Mouse (Mus musculus) heart, embryonic 12.5 days (tissue): ENCODE data around the gene Prap1. TPM values are rescaled to one million over a fixed set of nuclear protein-coding genes. Genes with fewer than 3 reads are reported as not detected.

Experiments
- ATAC-seq: fragments of 200-750 bp; cut with Nextera tagmentation; 2 replicates; pipeline ENCODE4 v1.8.0; 2017; ENCODE audit warnings: moderate TSS enrichment, moderate library complexity; ENCODE audit not compliant: insufficient number of reproducible peaks, low FRiP score
- H3K27ac ChIP-seq: fragments of 300-500 bp; sonication (generic); 2 replicates; pipeline ENCODE4 v1.5.1; 2016; ENCODE audit warnings: mild to moderate bottlenecking, moderate library complexity; ENCODE audit not compliant: poor library complexity, severe bottlenecking
- H3K27me3 ChIP-seq: fragments of 300-500 bp; sonication (generic); replicated peaks from 2 replicates; pipeline ENCODE4 v1.6.1; 2016; ENCODE audit warnings: mild to moderate bottlenecking, moderate library complexity
- H3K36me3 ChIP-seq: fragments of 300-500 bp; sonication (generic); 2 replicates; pipeline ENCODE4 v1.6.1; 2016; ENCODE audit warnings: mild to moderate bottlenecking, moderate library complexity
- H3K4me1 ChIP-seq: fragments of 300-500 bp; sonication (generic); replicated peaks from 2 replicates; pipeline ENCODE4 v1.6.1; 2016; ENCODE audit warnings: mild to moderate bottlenecking
- H3K4me2 ChIP-seq: fragments of 300-500 bp; sonication (generic); 2 replicates; pipeline ENCODE4 v1.6.1; 2016; ENCODE audit warnings: mild to moderate bottlenecking, moderate library complexity
- H3K4me3 ChIP-seq: fragments of 300-500 bp; sonication (generic); 2 replicates; pipeline ENCODE4 v1.5.1; 2016; ENCODE audit warnings: mild to moderate bottlenecking
- H3K9ac ChIP-seq: fragments of 300-500 bp; sonication (generic); 2 replicates; pipeline ENCODE4 v1.6.1; 2016; ENCODE audit warnings: mild to moderate bottlenecking, moderate library complexity
- H3K9me3 ChIP-seq: fragments of 300-500 bp; sonication (generic); replicated peaks from 2 replicates; pipeline ENCODE4 v1.6.1; 2016; ENCODE audit warnings: mild to moderate bottlenecking, moderate library complexity
- WGBS: fragments of 180-500 bp; shearing (Covaris S2); methylation state at CpG from one replicate; pipeline ENCODE4 v1.1.7; 2016; 5-methylcytosine and 5-hydroxymethylcytosine counted together
- polyA plus RNA-seq: library from polyadenylated mRNA; unstranded; fragments of >200 nt; fragmentation: Nextera tagmentation; extraction: Ambion mirVana; gene quantifications from 2 replicates; pipeline ENCODE4 v1.2.1, GENCODE M21; 2016

The Prap1 gene
- 0.44 TPM in 1 of 2 replicates, not detected in the other for polyA plus RNA-seq

- Histone ChIP-seq H3K4me1 (peaks cover 9% of the 10 kb centered on the region; the same call in 1 of the 2 replicates), H3K27ac (no peak within 1 kb of the TSS), H3K36me3 (0 out of 2 replicates have a peak, but pooled peaks cover 3% of the 10 kb centered on the region), H3K4me3 (no peak within 1 kb of the TSS), H3K27me3 (no peaks in the 10 kb centered on the region; the same call in 1 of the 2 replicates), H3K4me2 (no peak within 1 kb of the TSS), H3K9ac (no peak within 1 kb of the TSS), H3K9me3 (no peaks in the 10 kb centered on the region)
- no peak for ATAC-seq
- WGBS, result 66% methylated on average over 5 of the region's 5 CpGs
These were observed at the start of gene Prap1 for GRCm38 (mm10) chr7:140092924-140093528. Gene Prap1, plus strand, starts transcription at chr7:140093395.

- no peak for ATAC-seq
- Histone ChIP-seq H3K27ac (no peak overlapping the region), H3K27me3 (peaks cover 76% of the 10 kb centered on the region), H3K9me3 (no peaks in the 10 kb centered on the region), H3K36me3 (peaks cover 8% of the 10 kb centered on the region), H3K4me3 (no peak overlapping the region), H3K4me2 (no peak overlapping the region), H3K9ac (no peak overlapping the region), H3K4me1 (peaks cover 22% of the 10 kb centered on the region)
- WGBS, result 64% methylated on average over 4 of the region's 4 CpGs
These were observed 47.6 kb upstream of the Prap1 start for GRCm38 (mm10) chr7:140045546-140045945.

GRCm38 (mm10) chr7:140047811-140048311 is 45.3 kb upstream of the Prap1 start:
- H3K9me3 ChIP-seq, result no peaks in the 10 kb centered on the region
- peaks cover 93% of the 10 kb centered on the region for H3K27me3 ChIP-seq
- 1% methylated on average over 33 of the region's 33 CpGs for WGBS
- no peak for ATAC-seq
- no peaks in the 10 kb centered on the region for H3K36me3 ChIP-seq
- peak overlapping the region; percentile 41 for H3K4me3 ChIP-seq
- no peak overlapping the region for H3K27ac ChIP-seq
- peaks cover 22% of the 10 kb centered on the region for H3K4me1 ChIP-seq
- peak overlapping the region; percentile 21; the same call in 1 of the 2 replicates for H3K9ac ChIP-seq
- H3K4me2 ChIP-seq, result peak overlapping the region; percentile 70

- Histone ChIP-seq H3K4me1 (peaks cover 22% of the 10 kb centered on the region), H3K9ac (peak within 1 kb of the TSS; percentile 21), H3K9me3 (no peaks in the 10 kb centered on the region), H3K27me3 (peaks cover 97% of the 10 kb centered on the region), H3K36me3 (no peaks in the 10 kb centered on the region), H3K4me3 (peak within 1 kb of the TSS; percentile 41), H3K4me2 (peak within 1 kb of the TSS; percentile 70), H3K27ac (no peak within 1 kb of the TSS)
- WGBS, result 2% methylated on average over 56 of the region's 56 CpGs
- no peak for ATAC-seq
These were observed 44.7 kb upstream of the Prap1 start, which contains the start of gene Msx3 for GRCm38 (mm10) chr7:140048361-140049114. Gene Msx3, minus strand, starts transcription at chr7:140049089.

- WGBS, result 2% methylated on average over 34 of the region's 34 CpGs
- Histone ChIP-seq H3K27ac (no peak overlapping the region), H3K4me2 (peak overlapping the region; percentile 70), H3K36me3 (no peaks in the 10 kb centered on the region), H3K4me3 (peak overlapping the region; percentile 41), H3K27me3 (peaks cover 98% of the 10 kb centered on the region), H3K9me3 (no peaks in the 10 kb centered on the region), H3K4me1 (peaks cover 22% of the 10 kb centered on the region), H3K9ac (peak overlapping the region; percentile 2; the same call in 1 of the 2 replicates)
- ATAC-seq, result no peak
These were observed 44.0 kb upstream of the Prap1 start for GRCm38 (mm10) chr7:140049115-140049689.

GRCm38 (mm10) chr7:140054124-140054523 is 39.1 kb upstream of the Prap1 start:
- Histone ChIP-seq H3K27me3 (peaks cover 98% of the 10 kb centered on the region), H3K4me3 (no peak overlapping the region), H3K4me2 (no peak overlapping the region), H3K36me3 (no peaks in the 10 kb centered on the region), H3K27ac (no peak overlapping the region), H3K9me3 (no peaks in the 10 kb centered on the region), H3K9ac (no peak overlapping the region), H3K4me1 (peaks cover 14% of the 10 kb centered on the region)
- no peak for ATAC-seq
- 69% methylated on average over 4 of the region's 4 CpGs for WGBS

- Histone ChIP-seq H3K27me3 (peaks cover 98% of the 10 kb centered on the region), H3K4me2 (peak overlapping the region; percentile 77), H3K27ac (no peak overlapping the region), H3K4me1 (peaks cover 18% of the 10 kb centered on the region), H3K9me3 (no peaks in the 10 kb centered on the region), H3K4me3 (peak overlapping the region; percentile 51), H3K36me3 (no peaks in the 10 kb centered on the region), H3K9ac (peak overlapping the region; percentile 59)
- ATAC-seq, result peak; percentile 34; the same call in 1 of the 2 replicates
- WGBS, result 2% methylated on average over 53 of the region's 53 CpGs
These were observed 35.5 kb upstream of the Prap1 start for GRCm38 (mm10) chr7:140057413-140058407.

GRCm38 (mm10) chr7:140058528-140058927 is 34.7 kb upstream of the Prap1 start:
- ATAC-seq, result no peak
- no peaks in the 10 kb centered on the region for H3K36me3 ChIP-seq
- 25% methylated on average over 7 of the region's 7 CpGs for WGBS
- no peak overlapping the region for H3K27ac ChIP-seq
- H3K9ac ChIP-seq, result peak overlapping the region; percentile 59
- peaks cover 18% of the 10 kb centered on the region for H3K4me1 ChIP-seq
- peaks cover 98% of the 10 kb centered on the region for H3K27me3 ChIP-seq
- H3K9me3 ChIP-seq, result no peaks in the 10 kb centered on the region
- peak overlapping the region; percentile 77 for H3K4me2 ChIP-seq
- H3K4me3 ChIP-seq, result peak overlapping the region; percentile 51

- H3K36me3 ChIP-seq, result no peaks in the 10 kb centered on the region
- ATAC-seq, result no peak
- no peak overlapping the region for H3K27ac ChIP-seq
- H3K9me3 ChIP-seq, result no peaks in the 10 kb centered on the region
- H3K4me1 ChIP-seq, result peaks cover 18% of the 10 kb centered on the region
- H3K27me3 ChIP-seq, result peaks cover 100% of the 10 kb centered on the region
- H3K4me2 ChIP-seq, result no peak overlapping the region
- H3K9ac ChIP-seq, result no peak overlapping the region
- WGBS, result 18% methylated on average over 4 of the region's 4 CpGs
- no peak overlapping the region for H3K4me3 ChIP-seq
These were observed 33.6 kb upstream of the Prap1 start for GRCm38 (mm10) chr7:140059601-140060000.
